Mouse (Mus musculus) lung, postnatal 14 days (tissue): ENCODE data around the gene Tedc1.

Experiments
- DNase-seq: peaks from one replicate; pipeline ENCODE4 v3.0.0; 2021

Tedc1 gene

GRCm38 (mm10) chr12:113155887-113156539 lies at the start of gene Tedc1:
TSS of gene Tedc1 (plus strand) at chr12:113156421.
- DNase-seq: peak; percentile 100

GRCm38 (mm10) chr12:113107431-113108124 lies 48.6 kb upstream of the Tedc1 start:
- no peak for DNase-seq

DNA sequence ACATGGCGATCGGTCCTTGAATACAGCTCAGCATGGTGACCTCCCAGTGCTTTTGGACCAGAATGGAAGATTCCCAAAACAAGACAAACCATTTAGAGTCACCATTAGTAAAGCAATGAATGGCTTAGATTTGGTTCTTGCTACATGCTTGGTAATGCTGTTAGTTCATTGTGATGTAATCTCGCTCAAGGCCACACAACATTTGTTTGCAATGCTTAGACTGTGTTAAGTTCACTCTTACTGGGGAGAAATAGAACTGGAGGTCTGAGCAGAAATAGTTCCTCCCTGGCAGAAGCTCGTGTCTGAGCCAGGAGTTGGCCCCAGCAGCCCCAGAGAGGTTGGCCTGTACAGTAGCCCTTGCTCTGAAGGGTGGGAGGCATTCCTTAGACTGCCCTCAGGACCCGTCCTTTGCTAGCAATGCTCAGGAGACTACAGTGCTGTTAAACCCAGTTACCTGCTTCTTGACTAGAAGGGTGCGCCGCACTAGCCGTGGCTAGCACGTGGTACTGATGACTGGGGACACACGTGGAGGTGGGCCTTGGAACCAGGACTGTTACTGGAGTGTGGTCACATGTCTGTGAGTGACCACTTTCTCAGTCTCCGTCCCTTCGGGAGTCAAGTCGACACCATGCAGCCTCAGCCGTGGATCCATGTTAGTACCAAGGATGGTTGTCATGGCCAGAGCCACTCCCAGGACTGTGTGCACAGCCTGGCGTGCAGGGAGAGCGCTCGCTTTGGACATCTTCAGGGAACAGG lies 47.5 kb upstream of the Tedc1 start:
- DNase-seq: no peak

GRCm38 (mm10) chr12:113109801-113110200 lies 46.4 kb upstream of the Tedc1 start:
- DNase-seq: no peak

DNA sequence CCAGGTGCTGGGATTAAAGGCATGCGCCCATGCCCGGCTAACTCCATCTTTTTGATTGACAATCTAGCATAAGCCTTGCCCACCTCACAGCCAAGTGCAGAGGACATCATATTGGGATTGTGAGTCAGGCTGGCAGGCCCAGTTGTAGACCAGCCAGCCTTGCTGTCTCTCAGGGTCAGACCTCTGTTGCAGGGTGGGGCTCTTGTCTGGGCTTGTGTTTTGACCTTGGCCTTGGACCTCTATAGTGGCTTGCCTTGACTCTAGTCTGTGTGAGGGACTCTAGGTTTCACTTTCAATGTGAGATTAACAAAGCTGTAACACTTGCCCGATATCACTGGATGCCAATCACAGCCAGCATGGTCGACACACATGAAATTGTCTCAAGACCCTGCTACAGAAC lies 42.1 kb upstream of the Tedc1 start:
- no peak for DNase-seq

GRCm38 (mm10) chr12:113114856-113115538 lies 41.2 kb upstream of the Tedc1 start:
- DNase-seq: no peak

DNA sequence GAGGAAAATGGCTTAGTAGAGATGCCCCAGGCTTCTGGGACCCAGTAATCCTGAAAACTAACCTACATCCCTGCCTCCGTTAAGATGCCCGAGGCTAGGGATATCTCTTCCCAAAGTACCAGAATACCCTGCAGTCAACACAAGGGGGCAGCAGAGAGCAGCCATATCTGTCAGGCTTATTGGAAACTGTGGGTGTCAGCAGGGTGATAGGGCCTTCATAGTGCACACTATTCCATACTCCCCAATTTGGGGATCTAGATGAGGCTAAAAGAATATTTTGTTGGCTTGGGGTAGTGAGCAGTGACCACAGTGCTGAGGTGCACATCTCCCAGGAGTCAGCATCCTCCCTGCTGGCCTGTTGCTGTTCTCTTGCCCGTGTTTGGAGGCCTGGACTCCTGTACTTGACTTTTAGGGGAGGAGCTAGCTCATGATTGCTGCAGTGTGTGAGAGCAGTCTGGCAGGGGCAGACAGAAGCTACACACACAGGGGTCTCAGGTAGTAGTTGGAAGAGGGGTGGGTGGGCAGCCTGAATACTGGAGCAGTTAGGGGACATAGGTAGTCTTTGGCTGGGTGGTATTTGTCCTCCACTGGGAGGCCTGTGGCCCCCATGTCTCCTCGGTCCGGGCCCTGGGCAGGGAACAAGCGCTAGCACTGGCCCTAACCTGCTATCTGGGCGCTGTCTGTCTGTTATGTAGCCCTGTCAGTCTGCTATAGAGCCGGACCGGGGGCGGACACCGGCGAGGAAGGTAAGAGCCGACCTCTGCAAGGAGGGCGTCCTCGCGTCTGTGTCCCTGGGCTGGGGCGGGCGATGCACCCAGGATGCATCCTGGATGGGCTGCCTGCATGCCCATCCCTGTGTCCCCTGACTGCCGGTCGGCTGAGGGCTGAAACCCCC lies 36.5 kb upstream of the Tedc1 start:
- peak; percentile 92 for DNase-seq

GRCm38 (mm10) chr12:113124726-113125125 lies 31.5 kb upstream of the Tedc1 start:
- no peak for DNase-seq

DNA sequence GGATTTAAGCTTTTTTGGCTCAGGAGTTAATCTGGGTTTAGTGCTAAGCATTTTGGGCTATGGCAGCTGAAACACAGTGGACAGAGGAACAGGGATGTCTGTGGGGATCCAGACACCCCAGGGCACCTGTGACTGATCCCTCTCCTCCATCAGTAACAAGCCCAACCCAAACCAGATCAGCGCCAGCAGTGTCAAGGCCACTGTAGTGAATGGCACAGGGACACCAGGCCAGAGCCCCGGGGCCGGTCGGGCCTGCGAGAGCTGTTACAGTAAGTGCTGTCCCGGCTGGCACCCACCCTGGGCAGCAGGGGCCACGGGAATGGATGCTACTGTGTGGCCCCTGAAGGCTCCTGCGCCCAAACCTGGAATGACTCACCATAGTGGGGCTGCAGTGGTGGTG lies 25.5 kb upstream of the Tedc1 start:
- no peak for DNase-seq

DNA sequence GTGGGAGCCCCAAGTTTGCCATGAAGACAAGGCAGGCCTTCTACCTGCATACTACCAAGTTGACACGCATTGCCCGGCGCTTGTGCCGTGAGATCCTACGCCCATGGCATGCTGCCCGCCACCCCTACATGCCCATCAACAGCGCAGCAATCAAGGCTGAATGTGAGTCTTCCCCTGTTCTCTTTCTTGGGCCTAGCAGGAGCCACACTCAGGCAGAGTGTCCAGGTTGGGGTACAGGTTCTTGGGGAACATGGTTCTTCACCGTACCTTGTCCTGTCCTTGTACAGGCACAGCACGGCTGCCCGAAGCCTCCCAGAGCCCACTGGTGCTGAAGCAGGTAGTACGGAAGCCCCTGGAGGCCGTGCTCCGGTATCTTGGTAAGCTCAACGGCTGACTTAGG lies 24.6 kb upstream of the Tedc1 start:
- DNase-seq: no peak

- DNase-seq: peak; percentile 92
Measured at GRCm38 (mm10) chr12:113132567-113132966, 23.7 kb upstream of the Tedc1 start.

GRCm38 (mm10) chr12:113133260-113133659 lies 23.0 kb upstream of the Tedc1 start:
- no peak for DNase-seq

DNA sequence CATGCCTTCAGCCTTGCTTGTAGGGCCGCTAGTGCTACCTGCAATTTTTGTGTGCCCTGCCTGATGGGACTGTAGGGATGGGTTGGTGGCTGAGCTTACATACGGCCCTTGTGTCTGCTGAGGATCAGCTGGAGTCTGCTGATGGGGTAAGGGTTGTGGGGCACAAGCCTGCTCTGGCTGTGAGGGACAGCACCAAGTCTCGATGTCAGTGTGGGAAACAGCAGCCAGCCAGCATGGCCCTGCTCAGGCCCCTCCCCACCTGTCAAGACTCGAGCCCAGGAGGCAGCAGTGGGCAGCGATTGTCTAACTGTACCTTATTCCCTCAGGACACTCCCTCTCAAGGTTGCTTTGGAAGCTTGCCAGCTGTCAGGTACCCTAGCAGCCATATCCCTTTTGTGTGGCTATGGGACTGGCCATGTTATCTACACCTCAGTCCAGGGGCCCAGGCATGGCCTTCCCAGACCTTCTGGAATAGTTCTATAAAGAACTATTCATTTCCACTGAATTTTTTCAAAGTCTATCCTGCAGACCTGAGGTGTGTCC lies 22.3 kb upstream of the Tedc1 start:
- no peak for DNase-seq

GRCm38 (mm10) chr12:113134502-113134901 lies 21.7 kb upstream of the Tedc1 start:
- DNase-seq: no peak

GRCm38 (mm10) chr12:113135401-113135800 lies 20.8 kb upstream of the Tedc1 start:
- DNase-seq: no peak

DNA sequence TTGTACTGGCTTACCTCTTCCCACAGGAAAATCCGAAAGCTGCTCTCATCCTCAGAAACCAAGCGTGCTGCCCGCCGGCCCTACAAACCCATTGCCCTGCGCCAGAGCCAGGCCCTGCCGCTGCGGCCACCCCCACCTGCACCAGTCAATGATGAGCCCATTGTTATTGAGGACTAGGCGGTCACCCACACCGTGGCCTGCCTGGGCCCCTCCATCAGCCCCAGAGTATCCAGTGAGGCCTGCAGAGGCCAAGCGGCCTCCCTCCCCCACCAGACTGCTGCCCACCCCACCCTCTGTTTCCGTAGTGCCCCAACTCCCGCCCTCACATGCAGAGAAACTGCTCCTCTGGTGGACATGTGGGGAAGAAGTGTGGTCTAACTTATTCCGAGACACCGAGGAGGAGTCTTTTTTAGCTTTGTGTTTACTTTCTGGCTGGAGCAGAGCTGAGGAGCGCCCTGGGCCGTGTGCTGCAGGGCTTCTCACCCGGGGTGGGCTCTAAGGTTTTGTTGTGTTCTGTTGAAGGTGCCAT lies 19.7 kb upstream of the Tedc1 start:
- DNase-seq: no peak

DNA sequence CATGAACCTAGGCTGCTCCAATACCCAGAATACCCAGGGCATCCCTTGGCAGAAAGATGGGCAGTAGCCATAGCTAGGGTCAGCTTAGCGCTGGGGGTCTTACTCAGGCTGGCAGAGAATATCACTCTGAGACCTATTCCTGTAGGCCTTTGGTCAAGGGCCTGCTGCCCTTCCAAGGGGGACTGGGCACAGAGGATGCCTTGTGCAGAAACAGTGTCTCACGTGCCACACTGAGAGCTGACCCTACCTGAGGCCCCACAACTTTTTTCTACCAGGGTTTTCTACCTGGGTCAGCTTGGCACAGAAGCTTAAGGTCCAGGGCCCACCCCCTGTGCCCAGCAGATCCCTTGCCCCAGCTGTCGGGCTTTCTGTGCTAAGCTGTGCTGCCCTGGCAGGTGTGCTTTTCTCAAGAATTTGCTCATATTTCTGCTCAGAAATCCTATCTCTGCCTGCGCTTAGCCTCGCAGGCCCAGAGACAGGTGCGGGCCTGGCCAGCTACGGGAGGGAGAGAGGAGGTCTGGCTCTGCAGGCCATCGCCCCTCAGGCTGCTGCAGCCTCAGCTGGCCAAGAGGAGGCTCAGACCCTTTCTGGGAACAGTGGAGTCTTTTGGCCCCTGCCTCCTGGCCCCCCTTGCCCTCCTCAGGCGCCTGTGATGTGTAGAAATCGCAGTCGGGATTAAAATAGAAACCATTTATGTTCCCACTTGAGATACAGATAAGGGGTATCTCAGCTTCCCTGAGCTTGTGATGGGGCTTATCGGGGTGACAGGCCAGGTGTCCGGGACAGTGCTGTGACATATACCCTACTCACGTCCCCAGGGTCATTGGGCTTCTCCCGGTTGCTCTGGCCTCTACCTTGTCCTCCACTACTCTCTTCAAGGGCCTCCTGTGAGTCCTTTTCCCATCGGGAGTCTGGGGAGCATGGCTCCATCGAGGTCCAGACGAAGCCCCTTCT lies 18.7 kb upstream of the Tedc1 start:
- DNase-seq: no peak

- DNase-seq: no peak
Measured at GRCm38 (mm10) chr12:113138291-113138690, 17.9 kb upstream of the Tedc1 start.

DNA sequence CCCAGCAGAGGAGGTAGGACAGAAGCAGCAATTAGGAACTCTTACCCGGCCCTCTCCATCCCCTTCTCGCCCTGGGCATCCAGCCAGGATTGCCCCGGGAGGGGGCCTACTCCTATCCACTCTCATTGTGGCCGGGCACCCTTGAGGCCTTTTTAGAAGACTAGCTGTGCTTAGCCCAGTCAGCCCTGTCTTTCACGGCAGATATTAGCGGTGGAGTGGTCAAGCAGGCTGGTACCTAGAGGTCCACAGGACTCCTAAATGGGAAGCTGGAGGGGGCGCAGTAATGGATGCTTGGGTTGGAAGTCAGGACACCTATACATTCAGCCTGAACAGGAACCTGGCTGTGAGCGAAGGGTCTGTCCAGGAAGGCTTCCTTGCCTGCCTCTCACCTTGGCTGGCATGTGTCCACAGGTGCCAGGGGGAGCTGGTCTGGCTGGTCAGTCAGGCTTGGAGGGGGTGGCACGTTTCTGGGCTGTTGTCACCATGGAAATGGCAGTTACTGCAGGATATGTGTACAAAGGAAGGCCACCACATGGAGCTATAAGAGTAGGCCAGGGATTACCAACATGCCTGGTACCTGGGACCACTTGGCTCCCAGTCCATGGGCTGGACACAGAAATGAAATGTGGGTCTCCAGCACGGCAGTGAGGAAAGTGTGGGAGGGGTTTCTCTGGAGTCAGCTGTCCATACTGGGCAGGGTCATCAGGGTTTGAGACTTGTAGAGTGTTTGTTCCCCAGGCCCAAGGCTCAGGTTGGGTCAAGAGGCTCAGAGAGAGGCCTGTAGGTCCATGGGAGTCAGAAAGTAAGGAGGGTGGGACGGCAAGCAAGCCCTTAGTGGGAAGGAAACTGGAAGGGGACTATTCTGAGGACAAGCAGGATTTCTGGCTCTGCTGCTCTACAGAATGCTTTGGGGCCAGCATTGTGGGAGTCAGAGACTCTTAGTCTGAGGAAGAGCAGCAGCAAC lies 17.0 kb upstream of the Tedc1 start:
- DNase-seq: peak; percentile 73
